Mouse (Mus musculus): ENCODE results near the gene Scyl2. TPM values are rescaled to one million over a fixed set of nuclear protein-coding genes. Genes with fewer than 3 reads are reported as not detected.
"Not testable (repeated sequence)": the region's sequence is repeated elsewhere in the genome, so short reads cannot be mapped to it uniquely, and the experiment has no call there.

Scyl2 gene
- total RNA-seq, 2 experiments from 2014 or later, result 26.0 to 29.2 TPM

GRCm38 (mm10) chr10:89681706-89682105, 4.4 kb downstream of the Scyl2 start:
- no peak for DNase-seq (ENCODE audit: low spot score in 2 of 2)

- DNase-seq (ENCODE audit: low spot score in 2 of 2), result no peak
Observed at GRCm38 (mm10) chr10:89680517-89680916, 5.6 kb downstream of the Scyl2 start.

- no peak for DNase-seq (ENCODE audit: low spot score in 2 of 2)
Observed at GRCm38 (mm10) chr10:89679448-89679847, 6.6 kb downstream of the Scyl2 start.

- DNase-seq (ENCODE audit: low spot score in 2 of 2), result no peak
Observed at GRCm38 (mm10) chr10:89678054-89678453, 8.0 kb downstream of the Scyl2 start.

- DNase-seq (ENCODE audit: low spot score in 2 of 2), result no peak
Observed at GRCm38 (mm10) chr10:89676609-89677008, 9.5 kb downstream of the Scyl2 start.

GRCm38 (mm10) chr10:89670371-89670770, 15.7 kb downstream of the Scyl2 start:
- DNase-seq (ENCODE audit: low spot score in 2 of 2), result not testable (repeated sequence)

GRCm38 (mm10) chr10:89667571-89667970, 18.5 kb downstream of the Scyl2 start:
- DNase-seq (ENCODE audit: low spot score in 2 of 2), result no peak

GRCm38 (mm10) chr10:89665679-89666078, 20.4 kb downstream of the Scyl2 start:
- no peak for DNase-seq (ENCODE audit: low spot score in 2 of 2)

- no peak for DNase-seq (ENCODE audit: low spot score in 2 of 2)
Observed at GRCm38 (mm10) chr10:89664977-89665645, 21.0 kb downstream of the Scyl2 start.

GRCm38 (mm10) chr10:89656366-89656765, 29.7 kb downstream of the Scyl2 start:
- DNase-seq (ENCODE audit: low spot score in 2 of 2), result peak in 1 of 2 experiments; percentile 37

GRCm38 (mm10) chr10:89652912-89653311, 33.2 kb downstream of the Scyl2 start:
- peak in 1 of 2 experiments; percentile 37 for DNase-seq (ENCODE audit: low spot score in 2 of 2)

GRCm38 (mm10) chr10:89651691-89652090, 34.4 kb downstream of the Scyl2 start:
- DNase-seq (ENCODE audit: low spot score in 2 of 2), result no peak

GRCm38 (mm10) chr10:89646918-89647317, 39.2 kb downstream of the Scyl2 start:
- no peak for DNase-seq (ENCODE audit: low spot score in 2 of 2)

- DNase-seq (ENCODE audit: low spot score in 2 of 2), result no peak
Observed at GRCm38 (mm10) chr10:89637001-89637400, 49.1 kb downstream of the Scyl2 start.

GRCm38 (mm10) chr10:89635018-89635417, 51.1 kb downstream of the Scyl2 start:
- peak in 1 of 2 experiments; percentile 29 for DNase-seq (ENCODE audit: low spot score in 2 of 2)

GRCm38 (mm10) chr10:89633736-89634426, 52.2 kb downstream of the Scyl2 start:
- DNase-seq (ENCODE audit: low spot score in 2 of 2), result no peak

GRCm38 (mm10) chr10:89633121-89633520, 53.0 kb downstream of the Scyl2 start:
- no peak for DNase-seq (ENCODE audit: low spot score in 2 of 2)

GRCm38 (mm10) chr10:89631831-89632230, 54.3 kb downstream of the Scyl2 start:
- no peak for DNase-seq (ENCODE audit: low spot score in 2 of 2)

GRCm38 (mm10) chr10:89630564-89630963, 55.5 kb downstream of the Scyl2 start:
- no peak for DNase-seq (ENCODE audit: low spot score in 2 of 2)

GRCm38 (mm10) chr10:89630052-89630451, 56.0 kb downstream of the Scyl2 start:
- DNase-seq (ENCODE audit: low spot score in 2 of 2), result peak in 1 of 2 experiments; percentile 77

- no peak for DNase-seq (ENCODE audit: low spot score in 2 of 2)
Observed at GRCm38 (mm10) chr10:89626714-89627113, 59.4 kb downstream of the Scyl2 start.

GRCm38 (mm10) chr10:89624196-89624595, 61.9 kb downstream of the Scyl2 start:
- no peak for DNase-seq (ENCODE audit: low spot score in 2 of 2)

GRCm38 (mm10) chr10:89621129-89621528, 65.0 kb downstream of the Scyl2 start, which contains the start of gene Slc17a8:
Gene Slc17a8 (minus strand): TSS chr10:89621253.
- no peak for DNase-seq (ENCODE audit: low spot score in 2 of 2)

Data from layer of hippocampus, postnatal 14 days (tissue).